Mouse (Mus musculus): Measurements from ENCODE around the gene Negr1. TPM values are rescaled to one million over a fixed set of nuclear protein-coding genes. Genes with fewer than 3 reads are reported as not detected.

Gene Negr1
- total RNA-seq, 2 experiments from 2014 or later: 123 to 128 TPM

GRCm38 (mm10) chr3:157358905-157359304 lies 797.3 kb downstream of the Negr1 start:
- no peak for DNase-seq (ENCODE audit: low spot score in 2 of 2)

DNA sequence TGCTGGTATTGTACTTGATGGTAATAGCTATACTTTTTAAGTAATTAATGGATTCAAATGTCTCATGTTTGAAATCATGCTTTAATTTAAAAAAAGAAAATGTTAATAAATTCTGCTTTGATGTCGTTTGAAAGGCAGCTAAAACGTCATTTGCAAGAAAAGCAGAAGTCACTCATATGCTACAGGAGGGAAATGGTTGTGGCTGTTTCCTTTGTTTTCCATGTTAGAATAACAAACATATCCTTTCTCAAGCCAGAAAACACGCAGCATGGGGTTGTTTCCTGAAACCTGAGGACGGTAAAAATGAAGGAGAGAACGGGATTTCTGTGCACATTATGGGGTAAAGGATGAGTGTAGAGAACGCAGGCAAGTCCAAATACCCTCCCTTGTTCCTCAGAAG lies 798.2 kb downstream of the Negr1 start:
- no peak for DNase-seq (ENCODE audit: low spot score in 2 of 2)

All from layer of hippocampus, postnatal 14 days (tissue).